Mouse (Mus musculus) bone marrow, adult 2 months (tissue): ENCODE results near the gene Dhx9. TPM values are rescaled to one million over a fixed set of nuclear protein-coding genes. Genes with fewer than 3 reads are reported as not detected.

Experiments
- H3K27ac ChIP-seq: fragments of 200-500 bp; 2 replicates; pipeline ENCODE4 v1.5.1; 2012; ENCODE audit warnings: low read depth, mild to moderate bottlenecking, control low read depth, inconsistent platforms, low read length; ENCODE audit not compliant: control insufficient read depth, poor library complexity, insufficient read depth
- H3K4me1 ChIP-seq: fragments of 200-500 bp; 2 replicates; pipeline ENCODE4 v1.6.1; 2011; ENCODE audit warnings: low read length; ENCODE audit not compliant: control insufficient read depth, insufficient read depth
- H3K4me3 ChIP-seq: fragments of 200-500 bp; replicated peaks from 2 replicates; pipeline ENCODE3; 2011; ENCODE audit warnings: mild to moderate bottlenecking, low read depth, low read length, control low read depth; ENCODE audit not compliant: control insufficient read depth
- CTCF ChIP-seq: fragments of 200-500 bp; IDR thresholded peaks from 2 replicates; pipeline ENCODE4 v1.5.1; 2011; ENCODE audit warnings: low read length, control low read depth; ENCODE audit not compliant: control insufficient read depth, insufficient read depth
- POLR2A ChIP-seq: fragments of 200-500 bp; IDR thresholded peaks from 2 replicates; pipeline ENCODE4 v1.6.1; 2011; ENCODE audit warnings: low read depth, mild to moderate bottlenecking, control low read depth, low read length, borderline replicate concordance; ENCODE audit not compliant: control insufficient read depth
- WGBS: fragments of 180-500 bp; shearing (Covaris S2); methylation state at CpG from one replicate; pipeline ENCODE4 v1.1.7; 2018; 5-methylcytosine and 5-hydroxymethylcytosine counted together
- polyA plus RNA-seq: library from polyadenylated mRNA; stranded (reverse); fragments of >200 nt; gene quantifications from 2 replicates; pipeline ENCODE4 v1.2.4, GENCODE M21; 2011; ENCODE audit warnings: low replicate concordance; ENCODE audit not compliant: missing spikeins, insufficient read depth, insufficient read length

Dhx9 gene
- polyA plus RNA-seq, 1 experiment = 88.7 TPM

GRCm38 (mm10) chr1:153479296-153479695 lies 8.2 kb downstream of the Dhx9 start:
- TF ChIP-seq CTCF (no peak), POLR2A (no peak)
- Histone ChIP-seq H3K27ac (no peak overlapping the region), H3K4me3 (no peak overlapping the region), H3K4me1 (no peaks in the 10 kb centered on the region)
- 93% methylated on average over 1 of the region's 1 CpGs for WGBS

- H3K4me3 ChIP-seq = no peak overlapping the region
- TF ChIP-seq CTCF (no peak), POLR2A (no peak)
- no peak overlapping the region for H3K27ac ChIP-seq
- H3K4me1 ChIP-seq = no peaks in the 10 kb centered on the region
- 83% methylated on average over 1 of the region's 1 CpGs for WGBS
Observed at GRCm38 (mm10) chr1:153461796-153462195, 25.7 kb downstream of the Dhx9 start.

GRCm38 (mm10) chr1:153456137-153456536 lies 31.3 kb downstream of the Dhx9 start:
- H3K27ac ChIP-seq = no peak overlapping the region
- 95% methylated on average over 5 of the region's 5 CpGs for WGBS
- no peak for TF ChIP-seq POLR2A
- TF ChIP-seq CTCF = no peak
- H3K4me3 ChIP-seq = no peak overlapping the region
- no peaks in the 10 kb centered on the region for H3K4me1 ChIP-seq

- TF ChIP-seq CTCF (no peak), POLR2A (no peak)
- H3K4me1 ChIP-seq = no peaks in the 10 kb centered on the region
- H3K4me3 ChIP-seq = no peak overlapping the region
- H3K27ac ChIP-seq = no peak overlapping the region
- WGBS = 88% methylated on average over 3 of the region's 3 CpGs
Observed at GRCm38 (mm10) chr1:153453146-153453642, 34.3 kb downstream of the Dhx9 start.

- WGBS = 70% methylated on average over 10 of the region's 10 CpGs
- TF ChIP-seq POLR2A = no peak
- peak; percentile 71 for TF ChIP-seq CTCF
- Histone ChIP-seq H3K4me1 (no peaks in the 10 kb centered on the region), H3K27ac (no peak overlapping the region), H3K4me3 (no peak overlapping the region)
Observed at GRCm38 (mm10) chr1:153451237-153452154, 36.0 kb downstream of the Dhx9 start.

GRCm38 (mm10) chr1:153446120-153446831 lies 41.2 kb downstream of the Dhx9 start:
- no peak for TF ChIP-seq POLR2A
- TF ChIP-seq CTCF = no peak
- Histone ChIP-seq H3K4me3 (no peak overlapping the region), H3K27ac (no peak overlapping the region), H3K4me1 (no peaks in the 10 kb centered on the region; the same call in 1 of the 2 replicates)
- 95% methylated on average over 20 of the region's 20 CpGs for WGBS

- H3K4me1 ChIP-seq = no peaks in the 10 kb centered on the region; the same call in 1 of the 2 replicates
- TF ChIP-seq POLR2A (no peak), CTCF (no peak)
- WGBS = 50% methylated on average over 4 of the region's 4 CpGs
- no peak overlapping the region for H3K4me3 ChIP-seq
- H3K27ac ChIP-seq = no peak overlapping the region
Observed at GRCm38 (mm10) chr1:153443632-153444031, 43.8 kb downstream of the Dhx9 start.

GRCm38 (mm10) chr1:153443019-153443418 lies 44.4 kb downstream of the Dhx9 start:
- WGBS = 73% methylated on average over 1 of the region's 1 CpGs

More at GRCm38 (mm10) chr1:153443019-153443418, 44.4 kb downstream of the Dhx9 start:
- Histone ChIP-seq H3K4me3 (no peak overlapping the region), H3K27ac (no peak overlapping the region), H3K4me1 (no peaks in the 10 kb centered on the region; the same call in 1 of the 2 replicates)
- no peak for TF ChIP-seq CTCF
- no peak for TF ChIP-seq POLR2A
